Mouse (Mus musculus) right cerebral cortex, postnatal 10 days (tissue): ENCODE data around the gene D11Wsu47e.

Experiments
- DNase-seq, 2 experiments: peaks; one replicate each; pipeline ENCODE4 v3.0.0; 2021; ENCODE audit warnings: low spot score in 2 of 2

The D11Wsu47e gene

GRCm38 (mm10) chr11:113666205-113666604 lies 18.0 kb upstream of the D11Wsu47e start:
- no peak for DNase-seq

DNA sequence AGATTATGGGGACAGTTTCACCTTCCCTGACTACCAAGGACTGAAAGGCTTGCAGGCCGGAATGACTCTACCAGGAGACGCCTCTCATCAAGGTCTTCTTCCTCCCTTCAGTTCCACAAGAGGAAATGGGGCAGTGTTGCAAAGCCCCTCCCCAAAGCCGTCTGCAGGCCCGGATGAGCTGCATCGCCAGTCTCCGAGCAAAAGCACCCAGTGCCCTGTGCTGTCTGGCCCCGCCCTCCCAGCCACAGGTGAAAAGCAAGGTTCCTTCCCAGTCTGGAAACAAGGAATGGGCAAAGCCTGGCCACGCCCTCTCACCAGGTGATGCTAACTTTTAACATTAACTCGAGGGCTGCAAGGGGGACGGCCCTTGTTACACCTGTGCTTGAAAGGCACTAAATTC lies 17.6 kb upstream of the D11Wsu47e start:
- DNase-seq, result peak in 1 of 2 experiments; percentile 32

GRCm38 (mm10) chr11:113667122-113667521 lies 17.1 kb upstream of the D11Wsu47e start:
- peak in 1 of 2 experiments; percentile 20 for DNase-seq

GRCm38 (mm10) chr11:113667704-113668103 lies 16.5 kb upstream of the D11Wsu47e start:
- DNase-seq, result peak in 1 of 2 experiments; percentile 18

DNA sequence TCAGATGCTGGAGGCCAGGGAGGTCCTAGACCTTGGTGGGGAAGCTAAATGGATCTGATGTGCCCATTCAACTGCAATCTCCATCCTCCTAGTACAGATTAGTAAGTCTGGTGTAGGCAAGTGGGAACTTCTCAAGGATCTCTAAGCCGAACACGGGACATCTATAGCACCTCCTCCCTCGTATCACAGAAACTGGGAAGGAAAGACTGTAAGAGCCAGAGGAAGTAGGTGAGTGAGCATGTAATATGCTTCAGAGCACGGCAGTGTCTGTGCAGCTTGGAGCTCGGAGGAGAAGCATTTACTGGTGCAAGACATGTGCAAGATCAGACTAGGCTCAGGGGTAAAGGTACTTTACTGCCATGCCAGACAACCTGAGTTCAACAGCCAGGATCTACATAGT lies 15.4 kb upstream of the D11Wsu47e start:
- DNase-seq, result no peak

- no peak for DNase-seq
These were observed 14.5 kb upstream of the D11Wsu47e start for GRCm38 (mm10) chr11:113669711-113670110.

GRCm38 (mm10) chr11:113673614-113674013 lies 10.6 kb upstream of the D11Wsu47e start:
- DNase-seq, result no peak

DNA sequence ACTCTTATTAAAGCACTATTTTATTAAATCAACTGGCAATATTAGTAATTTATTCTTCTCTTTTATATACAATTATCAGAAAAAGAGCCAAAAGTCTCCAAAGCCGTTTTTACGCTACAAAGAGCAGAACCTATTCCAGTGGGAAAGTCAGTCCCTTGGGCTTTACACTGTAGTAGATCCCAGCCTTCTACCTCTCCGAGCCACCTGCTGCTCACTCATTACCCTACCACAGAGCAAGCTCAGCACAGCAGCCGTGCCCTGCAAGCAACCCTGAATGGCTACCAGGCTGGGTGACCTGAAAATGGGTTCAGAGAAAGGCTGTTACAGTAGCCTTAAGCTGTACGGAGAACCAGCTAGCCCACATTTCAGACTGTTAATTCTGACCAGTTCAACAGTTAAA lies 9.6 kb upstream of the D11Wsu47e start:
- DNase-seq, result no peak

DNA sequence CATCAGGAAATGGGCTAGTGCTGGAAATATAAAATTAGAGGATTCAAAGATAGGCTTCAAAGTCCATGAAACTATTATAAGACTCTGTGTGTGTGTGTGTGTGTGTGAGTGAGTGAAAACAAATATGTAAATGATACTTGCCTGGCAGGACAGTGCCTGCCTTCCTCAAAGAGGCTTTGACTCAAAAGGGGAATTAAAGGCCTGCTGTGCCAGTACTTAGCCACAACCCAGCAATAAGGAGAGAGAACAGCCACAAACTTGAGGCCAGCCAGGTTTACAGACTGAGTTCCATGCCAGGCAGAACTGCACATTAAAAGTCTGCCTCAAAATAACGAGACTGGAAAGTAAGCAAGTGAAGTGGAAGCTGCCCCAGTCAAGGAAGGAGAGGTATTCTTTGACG lies 7.4 kb upstream of the D11Wsu47e start:
- DNase-seq, result no peak

DNA sequence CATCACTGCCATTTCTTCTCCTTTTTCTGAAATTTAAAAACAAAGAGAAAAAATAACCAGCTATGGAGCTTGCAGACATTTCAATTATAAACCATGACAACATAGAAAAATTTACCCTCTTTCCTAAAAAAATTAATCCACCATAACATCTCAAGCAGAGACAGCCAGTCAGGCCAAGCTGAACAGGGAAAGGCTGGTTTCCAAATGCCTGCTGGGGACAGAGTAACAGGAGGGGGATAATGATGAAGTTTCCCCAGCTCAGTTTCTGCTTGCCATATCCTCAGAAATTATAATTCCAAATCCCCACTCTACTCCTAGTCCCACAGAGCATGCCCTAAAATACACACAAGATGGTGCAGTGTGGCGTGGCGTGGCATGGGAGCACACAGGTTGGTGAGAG lies 6.8 kb upstream of the D11Wsu47e start:
- no peak for DNase-seq

- DNase-seq, result no peak
These were observed 5.8 kb upstream of the D11Wsu47e start for GRCm38 (mm10) chr11:113678373-113678772.

GRCm38 (mm10) chr11:113680954-113681353 lies 3.3 kb upstream of the D11Wsu47e start:
- DNase-seq, result no peak

DNA sequence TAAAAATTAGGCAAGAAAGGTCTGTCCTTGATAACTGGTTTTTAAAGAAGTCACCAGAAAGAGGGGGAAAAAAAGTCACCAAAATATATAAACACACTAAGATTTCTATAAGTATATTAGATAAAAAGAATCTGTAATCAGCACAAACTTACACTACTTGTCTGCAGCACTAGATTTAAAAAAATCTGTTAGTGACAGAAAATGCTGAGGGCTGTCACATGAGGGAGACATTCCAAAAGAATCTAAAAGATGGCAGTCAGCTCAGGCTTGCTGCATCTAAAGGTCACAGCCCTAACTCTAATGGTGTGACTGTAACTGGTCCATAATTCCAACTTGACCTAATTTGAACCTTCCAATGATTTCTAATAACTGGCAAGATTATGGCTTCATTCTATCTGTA lies 2.2 kb upstream of the D11Wsu47e start:
- DNase-seq, result no peak

GRCm38 (mm10) chr11:113682897-113683626 lies 1.1 kb upstream of the D11Wsu47e start:
- DNase-seq, result peak; percentile 57 to 61

GRCm38 (mm10) chr11:113683627-113683956 lies 620 bp upstream of the D11Wsu47e start:
- no peak for DNase-seq

DNA sequence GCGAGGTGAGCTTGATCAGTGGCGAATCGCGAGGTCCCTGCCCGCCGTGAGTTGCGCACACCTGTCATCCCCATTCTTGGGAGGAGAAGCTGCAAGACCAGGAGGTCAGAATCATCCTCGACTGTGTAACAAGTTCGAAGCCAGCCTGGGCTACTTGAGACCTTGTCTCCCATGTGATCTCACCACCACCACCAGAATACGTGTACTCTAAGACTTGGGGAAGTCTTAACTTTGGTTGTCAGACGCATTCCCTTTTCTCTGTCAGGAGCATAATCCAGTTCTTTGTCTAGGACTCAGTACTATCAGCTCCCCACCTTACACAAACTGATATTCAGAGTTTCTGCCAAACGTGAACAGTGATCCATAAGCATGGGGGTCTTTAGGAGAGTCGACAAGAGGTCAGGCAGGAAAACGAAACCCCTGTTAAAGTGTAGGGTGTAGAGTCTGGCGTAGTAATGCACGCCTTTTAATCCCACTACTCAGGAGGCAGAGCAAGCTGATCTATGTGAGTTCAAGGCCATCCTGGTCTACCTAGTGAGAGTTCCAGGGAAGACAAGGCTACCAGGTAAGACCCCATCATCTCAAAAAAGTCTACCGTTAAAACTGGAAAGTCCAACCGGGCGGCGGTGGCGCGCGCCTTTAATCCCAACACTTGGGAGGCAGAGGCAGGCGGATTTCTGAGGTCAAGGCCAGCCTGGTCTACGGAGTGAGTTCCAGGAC lies 655 bp downstream of the D11Wsu47e start:
- DNase-seq, result no peak

DNA sequence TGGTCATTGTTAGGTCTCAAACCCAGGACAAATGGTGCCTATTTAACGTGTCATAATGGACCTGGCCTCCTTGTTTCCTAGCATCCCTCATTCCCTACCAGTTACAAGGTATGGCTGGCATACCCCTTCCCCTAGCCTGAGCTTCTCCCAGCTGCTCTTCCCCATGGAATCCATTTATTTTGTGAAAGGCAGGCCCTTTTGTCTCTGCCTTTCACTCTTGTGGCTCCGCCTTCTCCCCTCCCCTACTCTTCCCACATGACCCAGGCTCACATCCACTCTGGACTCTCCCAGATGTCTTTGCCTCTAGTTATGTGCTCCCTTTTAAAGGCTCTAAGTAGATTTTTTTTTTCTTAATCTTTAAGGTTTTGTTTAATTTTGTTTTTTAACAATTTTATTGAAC lies 2.8 kb downstream of the D11Wsu47e start:
- DNase-seq, result no peak

DNA sequence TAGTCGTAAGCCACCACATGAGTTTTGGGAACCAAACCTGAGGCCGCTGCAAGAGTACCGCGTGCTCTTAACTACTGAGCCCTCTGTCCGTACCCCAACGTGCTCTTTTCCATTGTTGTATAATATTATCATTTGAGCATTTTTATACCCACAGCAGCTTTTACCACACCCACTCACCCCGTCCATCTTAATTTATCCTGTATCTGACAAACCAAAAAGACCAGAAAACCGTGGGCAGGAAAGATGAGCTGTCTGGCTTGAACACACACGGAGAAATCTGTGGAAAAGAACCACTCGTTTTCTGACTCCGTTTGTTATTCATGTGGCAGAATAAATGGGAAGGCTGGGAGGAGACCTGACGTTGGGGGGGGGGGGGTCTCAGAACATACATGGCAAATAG lies 6.3 kb downstream of the D11Wsu47e start:
- no peak for DNase-seq

GRCm38 (mm10) chr11:113691318-113691717 lies 7.1 kb downstream of the D11Wsu47e start:
- no peak for DNase-seq

DNA sequence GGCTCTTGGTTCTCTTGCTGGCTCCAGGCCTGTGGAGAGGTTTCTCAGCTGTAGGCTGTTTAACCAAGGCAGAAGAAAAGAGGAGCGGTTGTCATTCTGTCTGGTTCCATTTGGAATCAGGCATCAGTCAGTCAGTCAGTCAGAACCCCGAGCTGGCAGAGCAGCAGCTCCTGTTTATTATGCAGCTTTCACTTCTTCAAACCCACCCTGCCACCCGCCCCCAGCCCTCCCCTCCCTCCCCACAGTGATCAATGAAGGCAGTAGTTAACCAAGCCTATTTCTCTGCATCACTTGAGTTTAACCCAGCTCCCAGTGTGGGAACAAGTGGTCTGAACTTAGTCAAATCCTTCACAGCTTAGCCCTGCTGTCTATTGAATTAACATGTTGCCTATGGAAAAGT lies 7.6 kb downstream of the D11Wsu47e start:
- no peak for DNase-seq

DNA sequence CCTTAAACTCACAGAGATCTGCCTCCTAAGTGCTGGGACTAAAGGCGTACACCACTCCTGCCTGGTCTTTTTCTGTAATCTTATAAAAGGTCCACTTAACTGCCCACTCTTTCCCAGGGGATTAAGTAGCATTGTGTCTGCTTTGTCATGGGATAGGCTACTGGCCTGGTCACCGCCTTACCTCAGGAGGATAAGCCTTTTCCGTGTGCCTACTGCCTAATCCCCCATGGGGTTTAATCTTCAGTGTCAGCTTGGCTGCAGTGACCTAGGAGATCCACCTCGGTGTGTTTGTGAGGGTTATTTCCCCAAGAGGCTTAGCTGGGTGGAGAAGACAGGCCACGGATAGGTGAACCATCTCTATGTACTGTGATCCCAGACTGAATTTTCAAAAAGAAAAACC lies 13.4 kb downstream of the D11Wsu47e start:
- DNase-seq, result no peak

- DNase-seq, result no peak
These were observed 13.9 kb downstream of the D11Wsu47e start for GRCm38 (mm10) chr11:113698013-113698545.

DNA sequence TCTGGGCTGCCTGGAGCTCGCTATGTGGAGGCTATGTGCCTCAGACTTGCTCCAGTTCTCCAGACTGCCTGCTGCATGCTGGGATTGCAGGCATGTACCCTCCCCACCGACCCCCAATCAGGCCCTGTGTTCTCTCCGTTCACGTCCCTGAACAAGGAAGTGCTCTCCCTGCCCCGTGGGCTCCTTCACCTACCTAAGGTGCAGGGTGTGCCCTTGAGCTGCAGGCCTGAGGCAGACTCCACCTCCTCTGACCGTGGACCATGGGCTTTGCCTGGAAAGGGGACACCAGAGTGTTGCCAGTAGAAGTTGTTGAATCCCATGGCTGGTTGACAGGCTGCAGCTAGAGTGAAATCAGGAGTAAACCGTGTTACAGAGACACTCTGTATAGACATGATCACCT lies 15.4 kb downstream of the D11Wsu47e start:
- no peak for DNase-seq
